Mouse (Mus musculus) adrenal gland, adult 8-10 months (tissue): ENCODE results near the gene Krt90. TPM values are rescaled to one million over a fixed set of nuclear protein-coding genes. Genes with fewer than 3 reads are reported as not detected.

Experiments
- DNase-seq: peaks from one replicate; pipeline ENCODE4 v3.0.0; 2022
- microRNA-seq, 2 experiments: library from miRNA; unstranded; fragments of <30 nt; microRNA quantifications; one replicate each; pipeline ENCODE4 v1.2.0; 2022
- total RNA-seq, 4 experiments: library from RNA; stranded (reverse); gene quantifications; 2 replicates each; pipeline ENCODE4 v1.2.4; 2022

Krt90 gene
- total RNA-seq, 4 experiments from 2014 or later: not detected

DNA sequence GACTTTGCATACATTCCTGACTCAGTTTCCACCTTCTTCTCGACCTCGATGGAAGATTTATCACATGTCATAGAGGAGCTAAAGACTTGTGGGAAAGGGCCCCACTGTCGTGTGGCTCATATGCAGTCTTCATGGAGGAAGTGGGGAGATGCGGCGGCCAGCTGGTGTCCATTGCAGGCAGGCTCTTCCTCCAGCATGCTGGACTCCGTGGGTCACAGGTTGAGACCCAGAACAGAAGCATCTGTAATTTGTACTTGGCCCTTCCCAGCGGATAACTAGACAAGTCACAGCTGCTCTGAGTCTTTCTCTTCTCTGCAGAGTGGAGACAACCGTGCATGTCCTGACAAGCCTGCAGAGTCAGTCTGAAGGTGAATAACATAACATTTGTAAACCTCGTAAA is 54.5 kb downstream of the Krt90 start:
- DNase-seq: no peak

GRCm38 (mm10) chr15:101506896-101507758 is 55.6 kb downstream of the Krt90 start:
- DNase-seq: no peak

Small RNA genes lying within 50 kb of the gene (microRNA-seq; reads per million reads assigned to microRNA genes)
- gene Gm44393 (0 reads per million in 2 experiments), gene Gm44460 (0 reads per million in 2 experiments)

Other genes with a start within 250 kb of the Krt90 start
- gene Krt80, start 192.8 kb downstream of the Krt90 start, total RNA-seq: 1 to 10 TPM; 7.0 to 9.8 (median 8.1) TPM
- gene Krt7, start 151.9 kb downstream of the Krt90 start, total RNA-seq: 1 to 10 TPM; 1.1 to 3.2 (median 1.5) TPM
- gene Krt87, start 124.1 kb downstream of the Krt90 start, total RNA-seq: under 1 TPM in 1 of 4 experiments, not detected in 3; 0.17 TPM
- gene Krt88, start 115.2 kb downstream of the Krt90 start, total RNA-seq: not detected
- not detected for gene Krt81, start 99.2 kb downstream of the Krt90 start, total RNA-seq
- not detected for gene Krt86, start 89.5 kb downstream of the Krt90 start, total RNA-seq
- not detected for gene Krt83, start 71.4 kb downstream of the Krt90 start, total RNA-seq
- gene Gm49425, start 45.7 kb downstream of the Krt90 start, total RNA-seq: not detected
- not detected for gene Krt84, start 30.1 kb downstream of the Krt90 start, total RNA-seq
- not detected for gene Krt82, start 12.3 kb downstream of the Krt90 start, total RNA-seq
- gene Krt75, start 11.0 kb upstream of the Krt90 start, total RNA-seq: not detected
- gene Gm5414, start 65.2 kb upstream of the Krt90 start, total RNA-seq: not detected
- gene Gm5478, start 84.4 kb upstream of the Krt90 start, total RNA-seq: not detected
- not detected for gene Krt6b, start 117.3 kb upstream of the Krt90 start, total RNA-seq
- gene Krt6a, start 131.4 kb upstream of the Krt90 start, total RNA-seq: not detected
- not detected for gene Krt5, start 149.9 kb upstream of the Krt90 start, total RNA-seq
- not detected for gene Krt71, start 180.2 kb upstream of the Krt90 start, total RNA-seq
- not detected for gene Krt72, start 223.5 kb upstream of the Krt90 start, total RNA-seq
- gene Krt73, start 239.4 kb upstream of the Krt90 start, total RNA-seq: not detected